Mouse (Mus musculus): ENCODE results near the gene Iscu. TPM values are rescaled to one million over a fixed set of nuclear protein-coding genes. Genes with fewer than 3 reads are reported as not detected.
"Not testable (repeated sequence)": the region's sequence is repeated elsewhere in the genome, so short reads cannot be mapped to it uniquely, and the experiment has no call there.

The Iscu gene
- polyA plus RNA-seq, 1 experiment from 2014 or later, result 106 TPM

GRCm38 (mm10) chr5:113780082-113780752 lies 7.7 kb downstream of the Iscu start:
- H3K4me1 ChIP-seq (ENCODE audit: control insufficient read depth, insufficient read depth, low read length), result peaks cover 9% of the 10 kb centered on the region
- 92% methylated on average over 3 of the region's 3 CpGs for WGBS

GRCm38 (mm10) chr5:113780763-113781162 lies 8.2 kb downstream of the Iscu start:
- no peak overlapping the region for H3K27ac ChIP-seq (ENCODE audit: low read depth, low read length)
- WGBS, result 71% methylated on average over 5 of the region's 5 CpGs

More at GRCm38 (mm10) chr5:113780082-113780752, 7.7 kb downstream of the Iscu start:
- H3K9me3 ChIP-seq (ENCODE audit: control insufficient read depth, low read length), result no peaks in the 10 kb centered on the region
- H3K27me3 ChIP-seq (ENCODE audit: control insufficient read depth, insufficient read depth, low read length), result no peaks in the 10 kb centered on the region
- no peak overlapping the region for H3K4me2 ChIP-seq (replicated peaks; ENCODE audit: low read depth, low read length)
- no peak for ATAC-seq (ENCODE audit: low FRiP score, low TSS enrichment)
- peaks cover 20% of the 10 kb centered on the region for H3K36me3 ChIP-seq (ENCODE audit: control insufficient read depth, insufficient read depth, low read length)
- no peak overlapping the region for H3K27ac ChIP-seq (ENCODE audit: low read depth, low read length)
- H3K4me3 ChIP-seq (ENCODE audit: low read length), result no peak overlapping the region
- no peak overlapping the region for H3K9ac ChIP-seq (ENCODE audit: low read depth, low read length)

GRCm38 (mm10) chr5:113781254-113781653 lies 8.7 kb downstream of the Iscu start:
- 73% methylated on average over 7 of the region's 7 CpGs for WGBS
- H3K27ac ChIP-seq (ENCODE audit: low read depth, low read length), result no peak overlapping the region

More at GRCm38 (mm10) chr5:113780763-113781162, 8.2 kb downstream of the Iscu start:
- Histone ChIP-seq H3K9me3 (ENCODE audit: control insufficient read depth, low read length) (no peaks in the 10 kb centered on the region), H3K4me3 (ENCODE audit: low read length) (no peak overlapping the region), H3K9ac (ENCODE audit: low read depth, low read length) (no peak overlapping the region), H3K4me2 (replicated peaks; ENCODE audit: low read depth, low read length) (no peak overlapping the region), H3K4me1 (ENCODE audit: control insufficient read depth, insufficient read depth, low read length) (peaks cover 9% of the 10 kb centered on the region), H3K27me3 (ENCODE audit: control insufficient read depth, insufficient read depth, low read length) (no peaks in the 10 kb centered on the region), H3K36me3 (ENCODE audit: control insufficient read depth, insufficient read depth, low read length) (peaks cover 15% of the 10 kb centered on the region)
- no peak for ATAC-seq (ENCODE audit: low FRiP score, low TSS enrichment)

GRCm38 (mm10) chr5:113781875-113782274 lies 9.3 kb downstream of the Iscu start:
- H3K27ac ChIP-seq (ENCODE audit: low read depth, low read length), result no peak overlapping the region
- no peaks in the 10 kb centered on the region for H3K9me3 ChIP-seq (ENCODE audit: control insufficient read depth, low read length)
- ATAC-seq (ENCODE audit: low FRiP score, low TSS enrichment), result no peak

More at GRCm38 (mm10) chr5:113781254-113781653, 8.7 kb downstream of the Iscu start:
- Histone ChIP-seq H3K9ac (ENCODE audit: low read depth, low read length) (no peak overlapping the region), H3K9me3 (ENCODE audit: control insufficient read depth, low read length) (no peaks in the 10 kb centered on the region), H3K4me3 (ENCODE audit: low read length) (no peak overlapping the region), H3K4me1 (ENCODE audit: control insufficient read depth, insufficient read depth, low read length) (peaks cover 9% of the 10 kb centered on the region), H3K4me2 (replicated peaks; ENCODE audit: low read depth, low read length) (no peak overlapping the region), H3K27me3 (ENCODE audit: control insufficient read depth, insufficient read depth, low read length) (no peaks in the 10 kb centered on the region), H3K36me3 (ENCODE audit: control insufficient read depth, insufficient read depth, low read length) (peaks cover 10% of the 10 kb centered on the region)
- ATAC-seq (ENCODE audit: low FRiP score, low TSS enrichment), result no peak

GRCm38 (mm10) chr5:113782624-113783023 lies 10.1 kb downstream of the Iscu start:
- Histone ChIP-seq H3K9ac (ENCODE audit: low read depth, low read length) (no peak overlapping the region), H3K27ac (ENCODE audit: low read depth, low read length) (peak overlapping the region; percentile 83; the same call in 1 of the 2 replicates), H3K9me3 (ENCODE audit: control insufficient read depth, low read length) (no peaks in the 10 kb centered on the region), H3K4me3 (ENCODE audit: low read length) (no peak overlapping the region), H3K36me3 (ENCODE audit: control insufficient read depth, insufficient read depth, low read length) (no peaks in the 10 kb centered on the region), H3K4me2 (replicated peaks; ENCODE audit: low read depth, low read length) (no peak overlapping the region), H3K27me3 (ENCODE audit: control insufficient read depth, insufficient read depth, low read length) (no peaks in the 10 kb centered on the region), H3K4me1 (ENCODE audit: control insufficient read depth, insufficient read depth, low read length) (peaks cover 9% of the 10 kb centered on the region)
- 83% methylated on average over 7 of the region's 7 CpGs for WGBS
- no peak for ATAC-seq (ENCODE audit: low FRiP score, low TSS enrichment)

More at GRCm38 (mm10) chr5:113781875-113782274, 9.3 kb downstream of the Iscu start:
- Histone ChIP-seq H3K36me3 (ENCODE audit: control insufficient read depth, insufficient read depth, low read length) (peaks cover 4% of the 10 kb centered on the region), H3K27me3 (ENCODE audit: control insufficient read depth, insufficient read depth, low read length) (no peaks in the 10 kb centered on the region), H3K4me2 (replicated peaks; ENCODE audit: low read depth, low read length) (no peak overlapping the region), H3K4me3 (ENCODE audit: low read length) (no peak overlapping the region), H3K9ac (ENCODE audit: low read depth, low read length) (no peak overlapping the region), H3K4me1 (ENCODE audit: control insufficient read depth, insufficient read depth, low read length) (peaks cover 9% of the 10 kb centered on the region)
- 77% methylated on average over 7 of the region's 7 CpGs for WGBS

GRCm38 (mm10) chr5:113783581-113784001 lies 11.0 kb downstream of the Iscu start:
- peak; percentile 58; the same call in 1 of the 2 replicates for ATAC-seq (ENCODE audit: low FRiP score, low TSS enrichment)
- peak overlapping the region; percentile 37; the same call in 1 of the 2 replicates for H3K9ac ChIP-seq (ENCODE audit: low read depth, low read length)
- H3K4me1 ChIP-seq (ENCODE audit: control insufficient read depth, insufficient read depth, low read length), result peaks cover 11% of the 10 kb centered on the region
- peak overlapping the region; percentile 83 for H3K27ac ChIP-seq (ENCODE audit: low read depth, low read length)
- no peaks in the 10 kb centered on the region for H3K9me3 ChIP-seq (ENCODE audit: control insufficient read depth, low read length)
- H3K4me2 ChIP-seq (replicated peaks; ENCODE audit: low read depth, low read length), result peak overlapping the region; percentile 15
- no peak overlapping the region for H3K4me3 ChIP-seq (ENCODE audit: low read length)
- 6% methylated on average over 12 of the region's 12 CpGs for WGBS
- H3K36me3 ChIP-seq (ENCODE audit: control insufficient read depth, insufficient read depth, low read length), result no peaks in the 10 kb centered on the region
- H3K27me3 ChIP-seq (ENCODE audit: control insufficient read depth, insufficient read depth, low read length), result no peaks in the 10 kb centered on the region

- peak overlapping the region; percentile 15; the same call in 1 of the 2 replicates for H3K4me2 ChIP-seq (replicated peaks; ENCODE audit: low read depth, low read length)
- ATAC-seq (ENCODE audit: low FRiP score, low TSS enrichment), result not testable (repeated sequence)
- 32% methylated on average over 3 of the region's 3 CpGs for WGBS
Measured at GRCm38 (mm10) chr5:113784104-113784503, 11.6 kb downstream of the Iscu start.

GRCm38 (mm10) chr5:113786985-113787384 lies 14.4 kb downstream of the Iscu start:
- Histone ChIP-seq H3K27me3 (ENCODE audit: control insufficient read depth, insufficient read depth, low read length) (no peaks in the 10 kb centered on the region), H3K4me2 (replicated peaks; ENCODE audit: low read depth, low read length) (no peak overlapping the region), H3K4me1 (ENCODE audit: control insufficient read depth, insufficient read depth, low read length) (peaks cover 36% of the 10 kb centered on the region), H3K27ac (ENCODE audit: low read depth, low read length) (no peak overlapping the region), H3K36me3 (ENCODE audit: control insufficient read depth, insufficient read depth, low read length) (no peaks in the 10 kb centered on the region), H3K4me3 (ENCODE audit: low read length) (no peak overlapping the region), H3K9me3 (ENCODE audit: control insufficient read depth, low read length) (no peaks in the 10 kb centered on the region), H3K9ac (ENCODE audit: low read depth, low read length) (no peak overlapping the region; the same call in 1 of the 2 replicates)
- no peak for ATAC-seq (ENCODE audit: low FRiP score, low TSS enrichment)
- WGBS, result 69% methylated on average over 5 of the region's 5 CpGs

More at GRCm38 (mm10) chr5:113784104-113784503, 11.6 kb downstream of the Iscu start:
- H3K4me3 ChIP-seq (ENCODE audit: low read length); H3K9me3 ChIP-seq (ENCODE audit: control insufficient read depth, low read length); H3K27me3 ChIP-seq (ENCODE audit: control insufficient read depth, insufficient read depth, low read length); H3K36me3 ChIP-seq (ENCODE audit: control insufficient read depth, insufficient read depth, low read length); H3K9ac ChIP-seq (ENCODE audit: low read depth, low read length): not testable (repeated sequence)
- H3K4me1 ChIP-seq (ENCODE audit: control insufficient read depth, insufficient read depth, low read length), result peaks cover 16% of the 10 kb centered on the region
- peak overlapping the region; percentile 83 for H3K27ac ChIP-seq (ENCODE audit: low read depth, low read length)

GRCm38 (mm10) chr5:113788645-113789044 lies 16.1 kb downstream of the Iscu start:
- WGBS, result 24% methylated on average over 6 of the region's 6 CpGs
- H3K27me3 ChIP-seq (ENCODE audit: control insufficient read depth, insufficient read depth, low read length), result no peaks in the 10 kb centered on the region
- peaks cover 29% of the 10 kb centered on the region for H3K4me1 ChIP-seq (ENCODE audit: control insufficient read depth, insufficient read depth, low read length)
- H3K4me3 ChIP-seq (ENCODE audit: low read length), result no peak overlapping the region
- H3K36me3 ChIP-seq (ENCODE audit: control insufficient read depth, insufficient read depth, low read length), result no peaks in the 10 kb centered on the region
- no peak overlapping the region; the same call in 1 of the 2 replicates for H3K9ac ChIP-seq (ENCODE audit: low read depth, low read length)
- no peak; the same call in 1 of the 2 replicates for ATAC-seq (ENCODE audit: low FRiP score, low TSS enrichment)
- peak overlapping the region; percentile 55; the same call in 1 of the 2 replicates for H3K27ac ChIP-seq (ENCODE audit: low read depth, low read length)
- no peaks in the 10 kb centered on the region for H3K9me3 ChIP-seq (ENCODE audit: control insufficient read depth, low read length)
- H3K4me2 ChIP-seq (replicated peaks; ENCODE audit: low read depth, low read length), result no peak overlapping the region

All from kidney, embryonic 14.5 days (tissue).